Mouse (Mus musculus): ENCODE measurements around the gene Krt6a. TPM values are rescaled to one million over a fixed set of nuclear protein-coding genes. Genes with fewer than 3 reads are reported as not detected.
"Not testable (repeated sequence)": the region's sequence is repeated elsewhere in the genome, so short reads cannot be mapped to it uniquely, and the experiment has no call there.

Krt6a gene
- total RNA-seq (2015) (not detected in 2 replicates), total RNA-seq (2017) (not detected in 2 replicates)

- no peak for ATAC-seq (replicated peaks; ENCODE audit: poor library complexity)
Measured at GRCm38 (mm10) chr15:101694207-101694606, at the start of gene Krt6a. TSS of gene Krt6a (minus strand) at chr15:101694307.

GRCm38 (mm10) chr15:101742711-101743110 lies 48.6 kb upstream of the Krt6a start, which contains the start of gene Krt71:
TSS of gene Krt71 (minus strand) at chr15:101743109.
- ATAC-seq (replicated peaks; ENCODE audit: poor library complexity): no peak

DNA sequence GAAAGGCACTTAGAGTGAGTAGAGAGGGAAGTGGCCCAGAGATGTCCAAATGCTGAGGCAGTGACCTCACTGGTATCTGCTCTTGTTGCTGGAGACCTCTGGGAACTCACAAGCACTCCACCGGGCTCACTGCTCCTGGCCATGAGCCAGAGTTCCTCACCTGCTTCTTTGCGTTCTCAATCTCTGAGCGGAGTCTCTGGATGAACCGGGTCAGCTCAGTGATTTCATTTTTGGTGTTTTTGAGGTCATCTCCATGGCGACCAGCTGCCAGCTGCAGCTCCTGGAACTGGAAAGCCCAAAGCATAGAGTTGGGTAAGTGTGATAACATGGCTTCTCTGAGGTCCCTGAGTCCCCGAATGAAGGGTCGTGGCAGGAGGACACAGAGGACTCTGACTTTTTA lies 43.7 kb upstream of the Krt6a start:
- ATAC-seq (replicated peaks; ENCODE audit: poor library complexity): no peak

GRCm38 (mm10) chr15:101730653-101731052 lies 36.5 kb upstream of the Krt6a start:
- ATAC-seq (replicated peaks; ENCODE audit: poor library complexity): no peak

DNA sequence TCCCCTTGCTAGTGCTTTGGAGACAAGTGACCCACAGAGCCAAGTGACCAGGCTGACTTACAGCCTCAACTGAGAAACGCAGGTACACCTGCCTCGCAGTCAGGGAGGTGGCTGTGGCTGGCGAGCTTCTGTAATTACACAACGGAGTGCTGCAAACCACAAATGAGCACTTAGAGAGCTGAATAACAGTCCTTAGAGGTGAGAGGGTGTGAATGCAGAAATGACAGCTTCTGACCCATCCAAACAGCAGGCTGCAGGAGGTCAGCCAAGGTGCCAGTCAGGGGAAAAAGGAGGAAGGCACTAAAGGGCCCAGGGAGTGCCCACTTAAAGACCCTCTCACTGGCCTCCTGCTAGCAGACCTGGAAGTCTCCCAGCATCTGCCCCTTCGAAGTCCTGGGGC lies 30.6 kb upstream of the Krt6a start:
- no peak for ATAC-seq (replicated peaks; ENCODE audit: poor library complexity)

DNA sequence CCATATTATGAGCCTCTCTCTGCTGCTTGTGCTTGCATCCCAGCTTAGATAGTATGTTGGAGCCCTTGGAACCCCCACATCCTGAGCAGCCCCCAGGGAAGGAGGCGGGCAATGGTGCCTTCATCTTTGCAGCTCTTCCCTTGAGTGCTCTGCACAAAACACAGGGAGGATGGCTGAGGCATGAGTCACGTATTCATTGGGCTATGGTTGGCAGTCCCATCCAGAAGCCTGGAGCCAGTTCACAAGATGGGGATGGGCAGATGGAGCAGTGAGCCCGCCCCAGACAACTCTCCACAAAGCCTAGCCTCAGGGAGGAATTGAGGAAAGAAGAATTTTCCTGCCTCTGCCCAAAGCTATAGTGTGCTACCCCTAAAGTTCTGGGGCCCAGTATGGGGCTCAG lies 21.7 kb upstream of the Krt6a start:
- ATAC-seq (replicated peaks; ENCODE audit: poor library complexity): no peak

DNA sequence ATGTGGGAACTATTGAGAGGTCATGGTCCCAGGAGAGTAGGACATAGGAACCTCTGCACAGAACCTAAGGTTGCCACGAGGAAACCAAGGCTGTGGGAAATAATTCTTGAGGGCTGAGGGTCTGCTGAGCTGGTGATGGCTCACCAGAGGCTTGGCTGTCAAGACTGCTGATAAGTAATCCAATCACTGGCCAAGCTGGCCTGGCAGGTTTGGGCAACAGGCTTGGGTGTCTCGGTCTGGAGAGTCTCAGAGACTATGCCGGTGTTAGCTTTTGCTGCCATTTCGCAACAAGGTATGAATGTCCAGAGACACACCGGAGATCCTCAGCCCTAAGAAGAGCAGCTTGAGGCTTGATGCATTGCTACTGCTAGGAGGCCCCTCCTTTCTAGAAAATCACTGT lies 20.2 kb upstream of the Krt6a start:
- no peak for ATAC-seq (replicated peaks; ENCODE audit: poor library complexity)

DNA sequence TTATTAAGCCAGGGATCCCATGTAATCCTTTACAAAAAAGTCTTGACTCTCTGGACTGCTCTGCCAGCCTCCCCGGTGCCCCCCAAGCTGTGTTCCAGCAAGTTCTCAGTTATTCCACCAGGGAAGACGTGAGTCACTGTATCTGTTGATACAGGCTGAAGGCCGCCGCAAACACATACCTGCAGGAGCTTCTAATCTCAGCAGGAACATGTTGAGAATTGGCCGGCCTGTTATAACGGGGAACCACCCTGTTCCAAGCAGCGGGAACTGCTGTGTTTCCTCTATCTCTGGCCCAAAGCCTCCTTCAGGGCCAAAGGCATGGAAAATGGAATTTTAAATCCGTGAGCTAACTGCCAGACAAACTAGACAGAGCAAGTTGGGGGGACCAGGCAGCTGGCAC lies 19.6 kb upstream of the Krt6a start:
- ATAC-seq (replicated peaks; ENCODE audit: poor library complexity): no peak

- no peak for ATAC-seq (replicated peaks; ENCODE audit: poor library complexity)
Measured at GRCm38 (mm10) chr15:101712720-101713119, 18.6 kb upstream of the Krt6a start, which contains the start of gene Krt5. TSS of gene Krt5 (minus strand) at chr15:101712898.

- no peak for ATAC-seq (replicated peaks; ENCODE audit: poor library complexity)
Measured at GRCm38 (mm10) chr15:101708683-101709082, 14.6 kb upstream of the Krt6a start.

GRCm38 (mm10) chr15:101707454-101707853 lies 13.3 kb upstream of the Krt6a start:
- ATAC-seq (replicated peaks; ENCODE audit: poor library complexity): no peak

- no peak for ATAC-seq (replicated peaks; ENCODE audit: poor library complexity)
Measured at GRCm38 (mm10) chr15:101704066-101704465, 10.0 kb upstream of the Krt6a start.

- ATAC-seq (replicated peaks; ENCODE audit: poor library complexity): no peak
Measured at GRCm38 (mm10) chr15:101702380-101702779, 8.3 kb upstream of the Krt6a start.

- no peak for ATAC-seq (replicated peaks; ENCODE audit: poor library complexity)
Measured at GRCm38 (mm10) chr15:101699866-101700265, 5.8 kb upstream of the Krt6a start.

GRCm38 (mm10) chr15:101699192-101699591 lies 5.1 kb upstream of the Krt6a start:
- ATAC-seq (replicated peaks; ENCODE audit: poor library complexity): no peak

GRCm38 (mm10) chr15:101697326-101698188 lies 3.5 kb upstream of the Krt6a start:
- ATAC-seq (replicated peaks; ENCODE audit: poor library complexity): no peak

GRCm38 (mm10) chr15:101690460-101690859 lies 3.6 kb downstream of the Krt6a start:
- not testable (repeated sequence) for ATAC-seq (replicated peaks; ENCODE audit: poor library complexity)

DNA sequence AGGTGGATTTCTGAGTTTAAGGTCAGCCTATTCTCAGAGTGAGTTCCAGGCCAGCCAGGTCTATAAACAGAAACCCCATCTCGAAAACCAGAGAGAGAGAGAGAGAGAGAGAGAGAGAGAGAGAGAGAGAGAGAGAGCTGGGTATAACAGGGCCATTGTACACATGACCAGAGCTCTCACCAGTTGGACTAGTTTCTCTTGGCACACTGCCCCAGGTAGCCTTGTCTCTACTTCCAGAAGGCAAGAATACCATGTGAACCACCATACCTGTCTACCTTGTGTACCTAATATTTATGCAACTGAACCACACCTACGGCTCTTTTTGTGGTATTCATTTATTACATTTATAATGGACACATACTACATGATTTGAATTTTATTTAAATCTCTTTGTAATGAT lies 5.9 kb downstream of the Krt6a start:
- ATAC-seq (replicated peaks; ENCODE audit: poor library complexity): no peak

- no peak for ATAC-seq (replicated peaks; ENCODE audit: poor library complexity)
Measured at GRCm38 (mm10) chr15:101680187-101680586, 13.9 kb downstream of the Krt6a start, which contains the start of gene Krt6b. TSS of gene Krt6b (minus strand) at chr15:101680287.

- ATAC-seq (replicated peaks; ENCODE audit: poor library complexity): no peak
Measured at GRCm38 (mm10) chr15:101675978-101676377, 18.1 kb downstream of the Krt6a start.

DNA sequence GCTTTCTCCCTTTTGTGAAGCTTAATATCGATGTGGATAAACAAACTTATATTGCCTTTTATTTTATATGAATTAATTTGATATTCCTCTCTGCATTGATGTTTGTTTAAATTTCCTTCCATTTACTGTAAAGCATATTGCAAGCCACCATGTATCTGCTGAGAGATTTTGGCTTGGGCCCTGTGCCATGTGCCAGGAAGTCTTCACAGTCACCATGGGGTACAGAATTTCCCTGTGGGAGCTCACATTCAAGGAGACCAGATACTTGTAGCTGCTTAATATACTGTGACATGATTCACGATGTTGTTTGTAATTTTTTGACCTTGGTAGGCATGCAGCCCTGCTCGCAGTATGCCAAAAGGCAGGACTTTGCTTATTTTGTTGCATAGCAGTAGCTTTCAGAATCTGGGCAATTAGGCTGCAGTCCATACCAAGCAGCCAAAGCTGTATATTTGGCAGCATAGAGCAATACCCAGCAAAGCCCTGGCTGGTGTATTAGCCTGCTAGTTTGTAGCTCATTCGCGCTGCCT lies 41.3 kb downstream of the Krt6a start:
- no peak for ATAC-seq (replicated peaks; ENCODE audit: poor library complexity)

- no peak for ATAC-seq (replicated peaks; ENCODE audit: poor library complexity)
Measured at GRCm38 (mm10) chr15:101647280-101647679, 46.8 kb downstream of the Krt6a start, which contains the start of gene Gm5478. TSS of gene Gm5478 (minus strand) at chr15:101647380.
